In genomic region chr14:46664305-46664704, GRCm38 (mm10) we compare ENCODE assay signal across 13 mouse cellular contexts.
"Had no signal": no experiment of that assay in that cellular context is flagged by ENCODE, and none has a peak within 500 bp of the region (broad histone marks: within the 10 kb centered on the region; RNA-seq: fewer than 3 reads in every experiment).

No protein-coding gene starts in this region.

- ATAC-seq: hindbrain, embryonic 16.5 days; inflammation-experienced regulatory T-cells, adult 6 months; liver, embryonic 12.5 days; midbrain, embryonic 15.5 days had no signal

- H3K27ac ChIP-seq: hindbrain, embryonic 12.5 days; left cerebral cortex, adult 2 months; limb, embryonic 10.5 days; liver, embryonic 12.5 days; midbrain, embryonic 15.5 days; neural tube, embryonic 12.5 days had no signal

- H3K36me3 ChIP-seq: hindbrain, embryonic 12.5 days; limb, embryonic 10.5 days; liver, embryonic 12.5 days; midbrain, embryonic 15.5 days; neural tube, embryonic 12.5 days had no signal

- H3K9me3 ChIP-seq: hindbrain, embryonic 12.5 days; limb, embryonic 10.5 days; midbrain, embryonic 15.5 days; neural tube, embryonic 12.5 days had no signal

- H3K27me3 ChIP-seq: liver, embryonic 12.5 days; megakaryocyte, embryonic 14.5 days; midbrain, embryonic 15.5 days; neural tube, embryonic 12.5 days had no signal

- H3K4me2 ChIP-seq: hindbrain, embryonic 12.5 days; liver, embryonic 12.5 days; midbrain, embryonic 11.5 days; midbrain, embryonic 15.5 days; neural tube, embryonic 12.5 days had no signal

- H3K4me3 ChIP-seq: hindbrain, embryonic 12.5 days; left cerebral cortex, adult 2 months; limb, embryonic 10.5 days; liver, embryonic 12.5 days; megakaryocyte, embryonic 14.5 days; midbrain, embryonic 15.5 days; neural tube, embryonic 12.5 days had no signal

- H3K4me1 ChIP-seq: megakaryocyte, embryonic 14.5 days had no signal

- H3K9ac ChIP-seq: hindbrain, embryonic 12.5 days; liver, embryonic 12.5 days; midbrain, embryonic 15.5 days; neural tube, embryonic 12.5 days had no signal

- DNase-seq: kidney, postnatal 10 days; thymus, adult 2 months; thymus, postnatal 25 days had no signal
